Mouse (Mus musculus): Measurements from ENCODE around the gene Gm20458. TPM values are rescaled to one million over a fixed set of nuclear protein-coding genes. Genes with fewer than 3 reads are reported as not detected.
A peak's percentile ranks its signal among the peaks of the same experiment; 100 is the strongest.

The Gm20458 gene
- total and polyA plus RNA-seq, 2 experiments: 0.46 to 14.2 TPM

DNA sequence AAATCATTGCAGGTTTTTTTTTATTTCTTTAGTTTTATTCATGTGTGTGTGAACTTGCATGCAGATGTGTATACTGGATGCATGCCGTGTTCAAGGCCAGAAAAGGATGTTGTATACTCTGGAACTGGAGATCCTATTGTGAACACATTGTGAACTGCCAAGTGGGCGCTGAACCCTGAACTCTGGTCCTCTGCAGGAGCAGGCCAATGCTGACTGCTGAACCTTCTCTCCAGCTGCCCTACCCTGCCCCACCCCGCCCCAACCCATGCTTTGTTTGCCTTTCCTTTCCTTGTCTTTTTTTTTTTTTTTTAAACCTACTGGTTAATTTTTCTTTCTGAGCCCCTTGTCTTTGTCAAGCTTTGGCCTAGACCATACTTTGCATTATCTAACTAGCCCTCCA is 54.1 kb downstream of the Gm20458 start:
- H3K79me2 ChIP-seq (ENCODE audit: control insufficient read depth, insufficient read depth, low read length): no peaks in the 10 kb centered on the region
- H3K27me3 ChIP-seq (ENCODE audit: control insufficient read depth, insufficient read depth, low read length): no peaks in the 10 kb centered on the region
- 25% methylated on average over 2 of the region's 3 CpGs for WGBS
- peak; percentile 95 for DNase-seq (ENCODE audit: extremely low read depth, low read depth, low spot score)
- H3K27ac ChIP-seq (replicated peaks; ENCODE audit: insufficient read depth, low read depth, low read length): no peak overlapping the region
- H3K4me1 ChIP-seq (ENCODE audit: control insufficient read depth, insufficient read depth, low read length): peaks cover 2% of the 10 kb centered on the region
- H3K36me3 ChIP-seq (ENCODE audit: control insufficient read depth, insufficient read depth, low read length): no peaks in the 10 kb centered on the region
- H3K9ac ChIP-seq (ENCODE audit: low read depth, low read length): no peak overlapping the region
- no peak overlapping the region for H3K4me3 ChIP-seq (ENCODE audit: insufficient read depth, low read depth, low read length)
- TF ChIP-seq POLR2A (IDR thresholded peaks at IDR 0.05; ENCODE audit: extremely low read depth, insufficient read depth, low read length): no peak
- TF ChIP-seq CTCF (IDR thresholded peaks at IDR 0.05; ENCODE audit: low read depth, low read length): no peak

DNA sequence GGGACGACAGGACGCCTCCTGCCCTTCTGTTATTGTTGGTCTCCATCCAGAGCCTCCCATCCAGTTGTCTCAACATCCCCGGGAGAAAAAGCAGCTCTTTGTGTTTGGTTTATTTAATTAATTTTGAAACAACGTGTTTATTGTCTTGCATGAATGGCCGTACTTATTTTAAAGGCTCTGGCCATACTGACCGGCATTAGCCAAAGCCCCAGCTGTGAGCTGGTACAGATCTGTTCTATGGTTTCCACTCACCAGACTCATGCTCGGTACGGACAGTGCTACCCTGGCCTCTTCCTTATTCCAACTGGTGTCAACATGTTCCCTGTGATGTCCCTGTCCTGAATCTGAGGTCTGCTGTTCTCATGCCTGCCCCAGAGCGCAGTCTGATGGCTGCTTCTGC is 55.1 kb downstream of the Gm20458 start:
- no peak overlapping the region for H3K9ac ChIP-seq (ENCODE audit: low read depth, low read length)
- WGBS: 95% methylated on average over 9 of the region's 9 CpGs
- no peaks in the 10 kb centered on the region for H3K36me3 ChIP-seq (ENCODE audit: control insufficient read depth, insufficient read depth, low read length)
- DNase-seq (ENCODE audit: extremely low read depth, low read depth, low spot score): no peak
- H3K4me1 ChIP-seq (ENCODE audit: control insufficient read depth, insufficient read depth, low read length): peaks cover 2% of the 10 kb centered on the region
- H3K27ac ChIP-seq (replicated peaks; ENCODE audit: insufficient read depth, low read depth, low read length): no peak overlapping the region
- H3K79me2 ChIP-seq (ENCODE audit: control insufficient read depth, insufficient read depth, low read length): no peaks in the 10 kb centered on the region
- TF ChIP-seq CTCF (IDR thresholded peaks at IDR 0.05; ENCODE audit: low read depth, low read length): no peak
- no peak for TF ChIP-seq POLR2A (IDR thresholded peaks at IDR 0.05; ENCODE audit: extremely low read depth, insufficient read depth, low read length)
- no peaks in the 10 kb centered on the region for H3K27me3 ChIP-seq (ENCODE audit: control insufficient read depth, insufficient read depth, low read length)
- H3K4me3 ChIP-seq (ENCODE audit: insufficient read depth, low read depth, low read length): no peak overlapping the region

DNA sequence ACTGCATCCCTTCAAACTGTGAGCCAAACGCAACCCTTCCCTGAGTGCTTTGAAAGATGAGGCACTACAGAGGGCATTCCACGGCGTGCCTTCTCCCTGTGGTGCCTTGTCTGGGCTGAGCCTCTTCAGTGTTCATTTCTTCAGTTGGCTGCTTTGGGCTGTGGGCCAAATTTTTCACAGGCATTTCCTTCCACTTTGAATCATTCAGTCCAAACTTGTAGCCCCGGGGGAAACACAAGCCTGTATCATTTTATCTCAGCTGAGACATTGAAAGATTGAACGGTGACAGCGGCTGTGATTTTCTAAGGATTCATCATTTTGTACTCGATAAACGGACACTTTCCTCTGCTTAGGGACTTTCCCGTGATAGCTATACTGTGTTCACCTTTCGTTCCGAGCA is 55.8 kb downstream of the Gm20458 start:
- no peaks in the 10 kb centered on the region for H3K36me3 ChIP-seq (ENCODE audit: control insufficient read depth, insufficient read depth, low read length)
- DNase-seq (ENCODE audit: extremely low read depth, low read depth, low spot score): no peak
- TF ChIP-seq POLR2A (IDR thresholded peaks at IDR 0.05; ENCODE audit: extremely low read depth, insufficient read depth, low read length) (no peak), CTCF (IDR thresholded peaks at IDR 0.05; ENCODE audit: low read depth, low read length) (no peak)
- no peak overlapping the region for H3K9ac ChIP-seq (ENCODE audit: low read depth, low read length)
- no peak overlapping the region for H3K4me3 ChIP-seq (ENCODE audit: insufficient read depth, low read depth, low read length)
- H3K4me1 ChIP-seq (ENCODE audit: control insufficient read depth, insufficient read depth, low read length): peaks cover 2% of the 10 kb centered on the region
- no peaks in the 10 kb centered on the region for H3K79me2 ChIP-seq (ENCODE audit: control insufficient read depth, insufficient read depth, low read length)
- H3K27me3 ChIP-seq (ENCODE audit: control insufficient read depth, insufficient read depth, low read length): no peaks in the 10 kb centered on the region
- 92% methylated on average over 11 of the region's 11 CpGs for WGBS
- no peak overlapping the region for H3K27ac ChIP-seq (replicated peaks; ENCODE audit: insufficient read depth, low read depth, low read length)

DNA sequence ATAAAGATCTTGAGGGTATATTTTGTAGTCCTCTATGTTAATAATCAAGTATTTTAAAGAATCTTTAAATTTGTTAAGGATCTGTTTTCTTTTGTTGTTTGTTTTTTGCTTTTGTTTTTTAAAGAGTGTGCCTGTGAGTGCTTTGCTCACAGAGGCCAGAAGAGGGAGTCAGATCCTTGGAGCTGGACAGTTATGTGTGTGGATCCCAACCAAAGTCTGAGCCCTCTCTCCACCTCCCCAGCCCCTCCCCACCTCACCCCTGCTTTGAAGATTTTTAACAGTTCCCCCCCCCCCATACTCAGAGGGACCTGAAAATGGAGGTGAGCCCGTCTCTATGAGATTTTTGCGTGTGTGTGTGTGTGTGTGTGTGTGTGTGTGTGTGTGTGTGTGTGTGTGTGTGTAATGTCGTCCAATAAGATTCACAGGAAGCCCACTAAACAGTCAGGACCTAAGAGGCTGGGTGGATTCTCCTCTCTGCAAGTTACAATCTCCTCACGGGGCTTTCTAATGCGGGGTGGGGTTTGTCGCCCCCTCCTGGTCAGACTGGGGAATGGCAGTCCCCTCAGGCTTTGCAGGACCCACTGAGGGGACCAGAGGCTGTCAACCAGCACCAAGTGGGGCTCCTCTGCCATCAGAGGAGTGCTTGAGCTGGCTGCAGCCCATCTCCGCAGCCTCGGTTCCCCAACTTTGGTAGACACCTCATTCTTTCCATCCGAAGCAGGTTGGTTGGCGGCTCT is 56.9 kb downstream of the Gm20458 start:
- no peak for DNase-seq (ENCODE audit: extremely low read depth, low read depth, low spot score)
- Histone ChIP-seq H3K9ac (ENCODE audit: low read depth, low read length) (no peak overlapping the region), H3K79me2 (ENCODE audit: control insufficient read depth, insufficient read depth, low read length) (no peaks in the 10 kb centered on the region), H3K27me3 (ENCODE audit: control insufficient read depth, insufficient read depth, low read length) (no peaks in the 10 kb centered on the region), H3K36me3 (ENCODE audit: control insufficient read depth, insufficient read depth, low read length) (no peaks in the 10 kb centered on the region), H3K4me1 (ENCODE audit: control insufficient read depth, insufficient read depth, low read length) (peaks cover under 1% of the 10 kb centered on the region), H3K27ac (replicated peaks; ENCODE audit: insufficient read depth, low read depth, low read length) (no peak overlapping the region), H3K4me3 (ENCODE audit: insufficient read depth, low read depth, low read length) (no peak overlapping the region)
- TF ChIP-seq POLR2A (IDR thresholded peaks at IDR 0.05; ENCODE audit: extremely low read depth, insufficient read depth, low read length) (no peak), CTCF (IDR thresholded peaks at IDR 0.05; ENCODE audit: low read depth, low read length) (peak; percentile 93)
- WGBS: 38% methylated on average over 10 of the region's 10 CpGs

DNA sequence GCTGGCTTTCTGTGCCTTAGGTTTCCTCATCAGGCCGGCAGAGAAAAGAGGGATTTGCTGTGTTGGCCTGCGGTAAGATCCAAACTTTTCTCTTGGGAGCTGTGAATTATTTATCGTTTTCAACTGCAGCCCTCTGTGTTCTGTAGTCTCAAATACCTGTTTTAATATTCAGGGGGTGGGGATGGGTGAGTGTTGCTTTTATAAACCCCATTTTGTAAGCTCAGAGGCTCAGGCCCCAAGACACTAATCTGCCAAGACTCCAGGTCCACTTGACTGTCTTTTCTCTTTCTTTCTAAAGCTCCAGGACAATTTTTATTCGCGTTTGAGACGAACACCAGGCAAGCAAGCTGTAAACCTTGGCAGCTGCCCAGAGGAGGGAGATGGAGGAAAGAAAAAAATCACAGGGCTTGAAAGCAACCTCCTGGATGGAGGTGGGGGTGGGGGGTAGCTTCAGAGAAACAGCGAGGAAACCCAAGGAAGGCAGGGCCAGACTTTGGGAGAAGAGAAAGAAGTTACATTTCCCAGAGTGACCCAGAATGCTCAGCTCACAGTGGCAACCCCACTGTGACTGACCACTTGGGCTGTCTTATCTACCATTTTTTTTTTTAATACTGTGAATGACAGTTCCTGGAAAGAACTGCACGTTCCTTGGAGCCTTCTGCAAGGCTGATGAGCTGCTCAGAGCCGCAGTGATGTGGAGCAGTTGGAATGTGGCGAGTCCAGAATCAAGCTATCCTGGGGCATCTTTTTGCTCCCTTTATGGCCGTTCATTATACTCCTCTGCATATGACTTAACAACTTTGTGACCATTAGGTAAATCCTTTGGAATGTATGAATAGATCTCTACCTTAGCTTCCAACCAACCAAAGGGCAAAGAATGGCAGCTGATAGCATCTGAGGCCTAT is 57.8 kb downstream of the Gm20458 start:
- DNase-seq (ENCODE audit: extremely low read depth, low read depth, low spot score): no peak
- no peak for TF ChIP-seq CTCF (IDR thresholded peaks at IDR 0.05; ENCODE audit: low read depth, low read length)
- no peak for TF ChIP-seq POLR2A (IDR thresholded peaks at IDR 0.05; ENCODE audit: extremely low read depth, insufficient read depth, low read length)
- 75% methylated on average over 11 of the region's 11 CpGs for WGBS
- no peaks in the 10 kb centered on the region for H3K79me2 ChIP-seq (ENCODE audit: control insufficient read depth, insufficient read depth, low read length)
- no peaks in the 10 kb centered on the region for H3K36me3 ChIP-seq (ENCODE audit: control insufficient read depth, insufficient read depth, low read length)
- no peak overlapping the region for H3K9ac ChIP-seq (ENCODE audit: low read depth, low read length)
- no peak overlapping the region for H3K27ac ChIP-seq (replicated peaks; ENCODE audit: insufficient read depth, low read depth, low read length)
- no peak overlapping the region for H3K4me3 ChIP-seq (ENCODE audit: insufficient read depth, low read depth, low read length)
- H3K27me3 ChIP-seq (ENCODE audit: control insufficient read depth, insufficient read depth, low read length): no peaks in the 10 kb centered on the region
- no peaks in the 10 kb centered on the region for H3K4me1 ChIP-seq (ENCODE audit: control insufficient read depth, insufficient read depth, low read length)
